Mouse (Mus musculus) testis, postnatal 10 days (tissue): ENCODE measurements around the gene Slc24a3.

Source experiments
- DNase-seq: peaks from one replicate; pipeline ENCODE4 v3.0.0; 2021; ENCODE audit warnings: low spot score

Slc24a3 gene

GRCm38 (mm10) chr2:145167664-145168360 is at the start of gene Slc24a3:
Slc24a3 (plus strand) TSS chr2:145167754.
- DNase-seq, result peak; percentile 85

DNA sequence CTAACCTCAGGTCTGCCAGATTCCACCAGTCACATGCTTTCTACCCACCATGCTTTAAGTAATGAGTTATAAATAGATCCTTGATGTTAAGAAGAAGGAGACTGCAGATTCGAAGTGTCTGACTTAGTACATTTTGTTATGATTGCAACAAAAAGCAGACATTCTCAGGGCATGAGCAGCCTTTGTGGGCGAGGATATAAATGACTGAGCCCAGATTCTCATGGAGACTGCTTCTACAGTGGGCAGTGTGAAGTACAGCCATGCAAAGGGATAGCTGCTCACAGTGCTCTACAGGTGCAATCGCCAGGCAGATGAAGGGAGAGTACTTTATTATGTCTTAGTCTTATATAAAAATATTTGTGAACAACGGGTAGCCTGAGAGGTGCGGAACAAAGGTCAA is 49.8 kb upstream of the Slc24a3 start:
- no peak for DNase-seq

- DNase-seq, result no peak
Measured at GRCm38 (mm10) chr2:145127747-145128146, 39.8 kb upstream of the Slc24a3 start.

- DNase-seq, result no peak
Measured at GRCm38 (mm10) chr2:145136625-145137291, 30.8 kb upstream of the Slc24a3 start.

DNA sequence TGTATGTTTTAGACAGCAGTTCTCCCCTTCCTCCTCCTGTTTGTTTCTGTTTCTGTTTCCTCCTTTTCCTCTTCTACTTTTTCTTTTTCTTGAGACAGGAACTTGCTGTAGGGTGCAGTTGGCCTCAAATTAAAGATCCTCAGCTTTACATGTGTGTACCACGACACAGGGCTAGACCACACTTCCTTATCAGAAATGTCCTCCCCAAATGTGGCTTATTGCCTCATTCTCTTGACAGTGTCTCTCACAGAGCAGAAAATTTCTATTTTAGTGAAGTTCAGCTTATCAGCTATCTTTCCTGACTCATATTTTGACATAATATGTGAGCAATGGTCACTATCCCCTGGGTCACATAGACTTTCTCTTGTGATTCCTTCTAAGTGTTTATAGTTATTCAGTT is 17.1 kb upstream of the Slc24a3 start:
- DNase-seq, result no peak

GRCm38 (mm10) chr2:145150821-145151220 is 16.7 kb upstream of the Slc24a3 start:
- DNase-seq, result no peak

DNA sequence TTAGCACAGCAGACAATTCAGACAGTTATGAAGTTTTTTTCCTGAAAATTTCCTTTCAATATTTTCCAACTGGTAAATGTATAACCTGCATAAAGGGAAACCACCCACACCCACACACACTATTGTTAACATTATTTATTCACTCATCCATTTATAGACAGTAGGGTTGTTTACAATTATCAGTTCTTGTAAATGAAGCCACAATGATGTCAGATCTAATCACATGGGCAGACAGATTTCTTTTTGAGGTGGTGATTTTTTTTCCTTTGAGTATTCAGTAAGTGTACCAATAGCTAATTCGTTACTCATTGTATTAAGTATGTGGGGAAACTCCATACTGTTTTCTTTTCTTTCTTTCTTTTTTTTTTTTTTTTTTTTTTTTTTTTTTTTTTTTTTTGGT is 15.3 kb upstream of the Slc24a3 start:
- no peak for DNase-seq

- no peak for DNase-seq
Measured at GRCm38 (mm10) chr2:145158972-145159371, 8.6 kb upstream of the Slc24a3 start.

GRCm38 (mm10) chr2:145161046-145161700 is 6.4 kb upstream of the Slc24a3 start:
- DNase-seq, result peak; percentile 93

GRCm38 (mm10) chr2:145164086-145164485 is 3.5 kb upstream of the Slc24a3 start:
- DNase-seq, result no peak

DNA sequence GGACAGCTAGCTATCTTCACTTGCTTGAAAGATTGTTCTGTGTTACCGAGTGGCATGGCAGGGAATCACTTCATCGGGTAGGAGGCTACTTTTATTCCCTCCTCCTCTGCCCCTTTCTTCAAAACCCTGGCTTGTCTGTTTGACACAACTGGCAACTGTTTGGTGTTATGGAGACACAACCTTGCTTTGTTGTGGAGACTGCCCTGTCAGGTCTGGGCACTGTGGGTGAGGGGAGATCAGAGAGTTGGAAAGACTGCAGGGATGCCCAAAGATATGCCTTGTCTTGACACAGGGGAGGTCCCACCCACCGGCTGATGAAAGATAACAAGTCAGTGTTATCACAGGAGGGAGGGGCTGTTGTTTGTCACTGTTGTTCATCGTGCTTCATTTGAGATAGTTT is 3.0 kb upstream of the Slc24a3 start:
- DNase-seq, result no peak

GRCm38 (mm10) chr2:145165076-145165475 is 2.5 kb upstream of the Slc24a3 start:
- no peak for DNase-seq

DNA sequence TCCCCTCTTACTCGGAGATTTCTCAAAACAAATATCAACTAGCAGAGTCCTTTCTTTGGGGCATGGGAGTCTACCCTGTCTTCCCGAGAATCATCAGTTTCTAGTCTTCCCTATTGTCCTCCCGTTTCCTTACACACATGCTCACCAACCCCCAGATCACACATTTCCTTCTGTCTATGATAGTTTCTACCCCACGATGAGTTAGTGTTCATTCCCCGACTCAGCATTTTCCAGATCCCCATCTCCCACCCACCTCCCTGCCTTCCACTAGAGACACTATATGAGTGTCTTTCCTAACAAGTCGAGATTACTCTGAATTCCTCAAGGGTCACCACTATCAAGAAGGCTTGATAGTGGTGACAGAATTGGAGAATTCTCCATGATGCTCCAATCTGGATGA is 1.7 kb upstream of the Slc24a3 start:
- DNase-seq, result no peak

DNA sequence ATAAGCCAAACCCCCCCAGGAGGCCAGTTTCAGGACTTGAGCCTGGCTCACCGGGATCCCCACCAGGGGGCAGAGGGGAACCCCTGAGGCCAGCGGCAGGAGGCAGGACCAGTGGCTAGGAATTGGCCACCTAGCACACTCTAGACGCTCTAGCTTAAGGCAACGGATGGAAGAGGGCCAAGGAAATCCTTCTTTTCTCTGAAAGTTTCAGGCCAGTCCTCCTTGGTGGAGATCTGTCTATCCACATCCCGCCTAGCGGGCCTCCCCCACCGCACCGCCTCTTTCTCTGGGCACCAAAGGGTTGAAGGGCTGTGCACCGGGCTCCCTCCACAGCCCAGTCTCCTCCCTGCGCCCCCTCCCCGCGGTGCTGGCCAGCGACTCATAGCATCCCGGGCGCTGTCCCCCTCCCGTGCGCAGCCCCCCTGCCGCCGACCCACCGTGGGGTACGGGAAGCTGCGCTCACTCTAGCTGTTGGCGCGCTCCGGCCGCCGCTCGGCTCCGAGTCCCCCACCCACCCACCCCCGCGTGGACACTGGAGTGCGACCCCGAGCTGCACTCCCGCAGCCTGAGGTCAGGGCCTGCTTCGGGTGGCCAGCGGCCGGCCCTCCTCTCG is 397 bp upstream of the Slc24a3 start:
- DNase-seq, result peak; percentile 88

DNA sequence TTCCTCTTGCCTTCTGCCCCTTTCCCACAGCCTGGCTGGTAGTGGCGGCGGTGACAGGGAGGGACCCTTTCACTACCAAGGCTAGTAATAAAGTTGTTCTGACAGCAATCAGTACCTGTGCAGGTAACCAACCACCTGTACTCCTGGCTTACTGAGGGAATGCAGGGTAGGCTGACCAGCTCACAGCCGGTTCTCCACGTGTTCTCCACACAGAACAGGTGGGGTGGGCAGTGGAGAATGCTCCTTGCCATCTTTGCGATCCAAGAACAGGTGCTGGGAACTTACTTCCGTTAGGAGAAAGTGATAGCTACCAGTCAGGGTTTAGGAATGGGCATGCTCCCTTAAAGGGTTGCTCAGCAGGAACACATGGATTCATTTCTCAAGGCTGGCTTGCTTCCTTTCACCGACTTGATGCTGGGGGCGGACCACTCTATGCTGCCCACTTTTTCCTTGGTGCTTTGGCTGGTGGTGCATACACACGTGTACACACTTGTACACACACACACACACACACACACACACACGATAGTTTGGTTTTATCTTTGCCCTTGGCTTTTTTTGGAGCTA is 934 bp downstream of the Slc24a3 start:
- DNase-seq, result no peak

GRCm38 (mm10) chr2:145172978-145173655 is 5.6 kb downstream of the Slc24a3 start:
- no peak for DNase-seq

GRCm38 (mm10) chr2:145175036-145175435 is 7.5 kb downstream of the Slc24a3 start:
- DNase-seq, result no peak

GRCm38 (mm10) chr2:145182410-145182809 is 14.9 kb downstream of the Slc24a3 start:
- no peak for DNase-seq

GRCm38 (mm10) chr2:145188828-145189227 is 21.3 kb downstream of the Slc24a3 start:
- DNase-seq, result no peak

- no peak for DNase-seq
Measured at GRCm38 (mm10) chr2:145196043-145196442, 28.5 kb downstream of the Slc24a3 start.

DNA sequence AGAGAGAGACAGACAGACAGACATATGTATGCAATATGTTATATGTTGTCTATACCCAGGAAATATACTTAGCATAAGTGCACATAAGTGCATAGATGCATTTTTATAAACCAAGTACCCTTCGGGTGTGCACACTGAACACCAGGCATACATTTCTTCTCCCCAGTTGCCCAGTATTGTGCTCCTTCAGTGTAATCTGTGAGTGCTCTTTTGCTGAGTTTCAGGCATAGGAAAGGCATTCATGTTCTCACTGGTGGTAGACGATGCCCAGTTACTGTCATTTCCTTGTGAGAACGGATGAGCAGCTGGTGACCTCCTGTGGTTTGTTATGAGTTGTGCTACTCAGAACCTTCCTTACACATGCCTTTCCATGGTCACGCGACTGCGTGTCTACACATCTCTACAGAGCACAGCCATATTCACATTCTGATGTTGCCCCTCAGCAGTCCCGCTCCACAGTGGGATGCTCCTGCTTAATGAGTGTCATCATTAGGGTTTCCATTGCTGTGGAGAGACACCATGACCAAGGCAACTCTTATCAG is 29.0 kb downstream of the Slc24a3 start:
- DNase-seq, result no peak

GRCm38 (mm10) chr2:145197076-145197475 is 29.5 kb downstream of the Slc24a3 start:
- DNase-seq, result no peak
